Mouse (Mus musculus) right cerebral cortex, adult 18-20 months (tissue): ENCODE measurements around the gene Ccl25.

Source experiments
- DNase-seq: peaks from one replicate; pipeline ENCODE4 v3.0.0; 2022; ENCODE audit warnings: mixed read lengths

The Ccl25 gene

DNA sequence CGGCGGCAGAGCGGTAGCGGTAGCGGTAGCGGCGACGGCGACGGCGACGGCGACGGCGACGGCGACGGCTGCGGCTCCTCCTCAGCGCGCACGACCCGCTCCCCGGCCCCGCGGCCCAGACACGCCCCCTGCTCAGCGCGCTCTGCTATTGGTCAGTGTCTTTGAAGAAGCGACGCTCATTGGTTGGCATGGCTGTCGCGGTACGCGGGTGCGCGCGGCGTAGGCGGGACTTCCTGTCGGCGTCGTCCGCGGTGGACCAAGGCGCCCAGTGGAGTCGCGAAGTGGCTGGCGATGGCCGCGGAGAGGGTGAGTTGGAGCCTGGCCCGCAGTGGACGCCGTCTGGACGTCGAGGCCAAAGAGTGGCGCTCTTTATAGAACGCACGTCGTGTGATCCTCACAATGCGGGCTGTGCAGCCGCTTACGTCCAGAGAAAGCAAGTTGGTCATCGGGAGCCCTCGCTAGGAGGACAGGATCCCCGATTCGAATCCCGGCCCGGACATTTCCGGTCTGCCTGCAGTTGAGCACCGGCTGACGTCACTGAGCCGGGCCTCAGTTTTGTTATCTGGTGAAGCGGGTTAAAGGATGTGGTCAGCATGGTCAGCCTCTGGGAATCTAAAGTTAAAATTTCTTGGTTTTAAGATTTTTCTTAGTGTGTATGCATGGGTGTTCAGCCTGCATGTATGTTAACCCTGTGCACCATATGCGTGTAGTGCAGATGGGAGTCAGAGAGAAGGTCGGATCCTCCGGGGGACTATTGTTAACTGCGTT, at the start of gene Ccl25, which contains the start of gene Elavl1:
Gene Ccl25 (plus strand): TSS at position 228 of the 768 bp plus-strand sequence.
Gene Elavl1 (minus strand): TSS at position 431 of the 768 bp plus-strand sequence.
- DNase-seq = peak; percentile 98

DNA sequence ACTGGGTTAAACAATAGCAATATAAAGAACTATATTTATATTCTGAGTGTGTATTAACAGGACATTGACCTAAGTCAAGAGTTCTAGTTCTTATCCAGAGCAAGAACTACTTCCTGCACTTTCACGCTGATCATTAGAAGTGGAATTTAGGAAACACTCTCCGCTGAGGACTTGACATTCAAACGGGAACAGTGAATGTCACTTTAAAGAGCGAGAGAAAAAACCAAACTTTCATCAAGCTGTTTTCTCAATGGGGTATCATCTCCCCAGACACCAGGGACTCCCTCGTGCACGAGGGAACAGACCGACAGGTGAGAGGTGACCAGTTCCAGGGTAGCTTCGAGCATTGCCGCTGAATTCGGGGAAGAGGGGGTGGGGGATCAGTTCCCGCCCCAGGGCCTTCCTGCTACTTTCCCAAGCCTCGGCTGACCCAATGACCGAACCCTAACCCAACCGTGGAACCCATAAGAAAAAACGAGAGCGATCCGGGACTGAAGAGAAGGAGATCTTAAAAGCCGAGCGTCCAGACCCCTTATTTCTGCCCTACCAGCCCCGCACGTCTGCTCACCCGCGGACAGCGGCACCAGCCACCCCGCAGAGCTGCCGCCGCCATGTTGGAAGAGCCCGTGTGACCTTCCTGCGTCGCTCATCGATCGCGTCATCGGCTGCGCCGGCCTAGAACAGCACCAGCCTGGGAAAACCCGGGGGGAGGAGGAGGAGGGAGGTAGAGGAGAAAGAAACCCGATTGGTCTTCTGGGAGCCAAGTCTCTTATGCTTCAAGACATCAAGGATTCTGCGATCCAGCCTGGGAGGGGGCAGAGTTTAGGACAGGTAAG, 49.5 kb upstream of the Ccl25 start, which contains the start of gene Timm44:
Gene Timm44 (minus strand): TSS at position 639 of the 836 bp plus-strand sequence.
- peak; percentile 98 for DNase-seq

GRCm38 (mm10) chr8:4276111-4276465, 48.9 kb upstream of the Ccl25 start:
- DNase-seq = no peak

- no peak for DNase-seq
Observed at GRCm38 (mm10) chr8:4292738-4293137, 32.3 kb upstream of the Ccl25 start.

DNA sequence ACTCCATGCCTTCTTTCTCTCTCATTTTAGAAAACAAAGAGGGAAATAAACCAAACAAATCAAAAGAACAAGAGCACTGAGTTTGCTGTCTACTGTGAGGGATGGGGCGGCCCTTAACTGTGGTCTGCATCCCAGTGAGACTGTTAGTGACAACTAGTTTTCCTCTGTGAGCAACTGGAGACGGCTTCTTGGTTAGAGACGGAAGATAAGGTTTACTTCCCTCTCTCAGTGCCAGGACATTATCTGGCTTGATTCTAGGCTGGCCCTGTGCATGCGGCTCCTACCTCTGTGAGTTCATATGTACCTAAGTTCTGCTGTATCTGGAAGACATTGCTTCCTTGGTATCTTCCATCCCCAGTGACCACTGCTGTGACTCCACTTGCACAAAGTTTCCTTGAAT, 27.2 kb upstream of the Ccl25 start:
- no peak for DNase-seq

- DNase-seq = no peak
Observed at GRCm38 (mm10) chr8:4304124-4304547, 20.9 kb upstream of the Ccl25 start.

DNA sequence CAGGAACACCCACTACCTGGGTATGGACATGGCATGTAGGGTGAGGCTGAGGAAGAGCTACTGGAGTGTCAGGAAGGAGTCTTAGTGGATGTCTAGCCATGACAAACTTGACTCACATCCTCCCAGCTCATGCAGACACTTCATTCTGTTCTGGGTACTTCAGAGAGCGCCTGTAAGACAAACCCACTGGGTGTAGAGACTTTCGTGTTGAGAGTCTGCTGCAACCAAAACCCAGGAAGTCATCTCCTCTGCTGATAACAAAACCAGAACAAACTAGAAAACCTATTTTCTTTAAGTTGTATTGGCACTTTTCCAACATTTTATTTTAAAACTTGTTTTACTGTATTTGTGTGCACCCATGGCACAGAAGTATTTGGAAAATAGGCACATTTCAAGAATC, 19.2 kb upstream of the Ccl25 start:
- no peak for DNase-seq

DNA sequence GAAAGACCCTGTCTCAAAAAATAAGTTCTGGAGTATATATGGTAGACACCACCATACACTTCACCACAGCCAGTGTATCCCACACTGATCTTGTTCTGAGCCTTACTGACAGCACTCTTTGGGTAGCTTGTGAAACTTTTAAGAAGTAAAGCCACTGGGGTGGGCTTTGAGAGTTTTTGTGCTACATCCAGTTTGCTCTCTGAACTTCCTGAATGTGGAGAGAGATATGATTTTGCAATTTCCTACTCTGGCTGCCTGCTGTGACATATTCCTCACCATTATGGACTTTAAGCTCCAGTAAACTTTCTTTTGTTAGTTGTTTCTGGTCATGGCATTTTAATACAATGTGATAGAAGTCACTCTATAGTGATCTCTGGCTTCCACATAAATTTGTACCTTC, 12.9 kb upstream of the Ccl25 start:
- no peak for DNase-seq

- no peak for DNase-seq
Observed at GRCm38 (mm10) chr8:4313254-4314124, 11.5 kb upstream of the Ccl25 start.

DNA sequence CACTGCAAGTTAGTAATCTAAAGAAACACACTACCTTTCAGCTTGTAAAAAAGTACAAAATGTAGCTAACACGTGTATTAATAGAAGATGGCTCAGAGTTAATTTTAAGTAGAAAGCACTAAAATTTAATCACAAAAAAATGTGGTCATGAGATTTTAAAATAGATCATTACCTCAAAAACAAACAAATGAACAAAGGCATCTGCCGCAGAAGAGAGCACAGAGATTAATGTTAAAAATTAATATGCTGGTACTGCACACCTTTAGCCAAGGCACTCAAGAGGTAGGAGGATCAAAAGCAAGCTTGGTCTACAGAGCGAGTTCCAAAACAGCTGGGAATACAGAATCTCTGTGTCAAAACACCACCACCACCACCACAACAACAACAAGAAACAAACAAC, 10.2 kb upstream of the Ccl25 start:
- DNase-seq = no peak

- DNase-seq = no peak
Observed at GRCm38 (mm10) chr8:4318124-4318523, 6.9 kb upstream of the Ccl25 start.

- no peak for DNase-seq
Observed at GRCm38 (mm10) chr8:4318796-4319572, 6.0 kb upstream of the Ccl25 start.

- no peak for DNase-seq
Observed at GRCm38 (mm10) chr8:4319573-4319872, 5.5 kb upstream of the Ccl25 start.

DNA sequence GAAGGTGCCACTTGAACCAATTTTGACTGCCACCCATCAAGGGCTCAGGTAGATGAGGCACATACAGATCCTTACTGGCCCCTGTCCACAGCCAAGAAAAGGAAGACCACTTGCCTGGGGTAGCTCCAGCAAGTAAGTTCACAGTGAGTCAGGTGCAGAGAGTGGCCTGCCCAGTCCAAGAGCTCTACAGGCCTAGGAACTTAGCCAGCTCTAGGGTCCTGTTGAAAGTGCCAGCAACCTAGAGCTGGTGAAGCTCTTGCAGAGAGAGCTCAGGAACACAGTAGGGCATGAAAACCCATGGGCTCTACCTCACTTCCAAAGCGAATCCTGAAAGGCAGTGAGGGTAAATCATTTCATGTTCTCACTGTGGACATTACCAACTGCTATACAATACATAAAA, 4.6 kb upstream of the Ccl25 start:
- no peak for DNase-seq

GRCm38 (mm10) chr8:4321031-4321430, 4.0 kb upstream of the Ccl25 start:
- DNase-seq = no peak

GRCm38 (mm10) chr8:4322470-4322869, 2.5 kb upstream of the Ccl25 start:
- peak; percentile 79 for DNase-seq

DNA sequence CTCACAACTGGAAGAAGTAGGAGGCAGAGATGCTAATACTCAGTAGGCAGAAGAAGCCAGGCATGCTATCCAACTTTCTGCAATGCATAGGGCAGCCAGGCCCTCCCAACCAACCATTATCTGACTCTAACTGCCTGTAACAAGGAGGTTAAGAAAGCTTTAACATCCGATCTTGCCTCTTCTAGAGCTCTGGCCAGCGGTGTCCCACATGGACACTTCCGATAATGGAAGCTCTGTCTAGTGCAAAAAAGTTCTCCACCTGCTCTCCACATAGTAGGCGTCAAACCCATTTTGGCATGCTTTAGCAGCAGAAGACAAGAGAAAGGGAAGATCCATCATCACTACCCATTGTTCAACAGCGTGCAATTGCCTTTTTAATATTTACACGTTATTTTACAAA, 1.1 kb upstream of the Ccl25 start:
- no peak for DNase-seq

DNA sequence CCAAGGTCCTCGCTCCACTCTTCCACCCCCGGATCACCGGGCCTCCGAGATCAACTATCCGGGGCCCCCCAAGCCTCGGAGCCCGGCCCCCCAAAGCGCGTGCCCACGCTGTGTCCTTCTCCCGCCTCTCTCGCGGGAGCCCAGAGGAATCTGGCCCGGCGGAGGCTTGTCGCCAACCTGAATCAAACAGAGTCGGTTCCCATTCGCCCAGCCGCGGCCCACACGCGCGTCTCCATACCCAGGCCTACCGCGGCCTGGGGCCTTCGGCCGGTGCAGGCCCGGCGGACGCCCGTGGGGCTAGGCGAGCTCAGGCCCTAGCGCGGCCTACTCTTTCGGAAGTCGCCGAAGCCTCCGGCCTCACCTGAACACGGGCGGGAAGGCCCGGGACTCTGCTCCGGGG, 485 bp upstream of the Ccl25 start:
- DNase-seq = no peak

- no peak for DNase-seq
Observed at GRCm38 (mm10) chr8:4325751-4326036, 684 bp downstream of the Ccl25 start.

DNA sequence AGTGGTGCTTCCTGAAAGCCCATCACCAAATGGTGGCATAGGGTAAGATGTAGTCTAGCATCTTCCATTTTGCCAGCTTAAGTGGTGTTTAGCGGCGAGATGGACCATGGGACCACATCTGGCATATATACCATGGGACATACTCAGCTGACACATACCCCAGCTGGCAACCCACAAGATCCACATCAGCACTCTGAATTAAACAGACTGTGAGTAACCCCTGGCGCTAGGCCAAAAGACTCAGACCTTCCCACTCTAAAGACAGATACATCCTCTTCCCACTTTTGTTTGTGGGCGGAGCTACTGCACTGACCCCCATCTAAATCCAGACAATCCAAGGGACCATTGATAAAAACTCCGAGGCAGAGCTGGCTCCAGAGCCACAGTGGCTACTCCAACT, 4.0 kb downstream of the Ccl25 start:
- no peak for DNase-seq

GRCm38 (mm10) chr8:4333966-4334365, 9.0 kb downstream of the Ccl25 start:
- no peak for DNase-seq

DNA sequence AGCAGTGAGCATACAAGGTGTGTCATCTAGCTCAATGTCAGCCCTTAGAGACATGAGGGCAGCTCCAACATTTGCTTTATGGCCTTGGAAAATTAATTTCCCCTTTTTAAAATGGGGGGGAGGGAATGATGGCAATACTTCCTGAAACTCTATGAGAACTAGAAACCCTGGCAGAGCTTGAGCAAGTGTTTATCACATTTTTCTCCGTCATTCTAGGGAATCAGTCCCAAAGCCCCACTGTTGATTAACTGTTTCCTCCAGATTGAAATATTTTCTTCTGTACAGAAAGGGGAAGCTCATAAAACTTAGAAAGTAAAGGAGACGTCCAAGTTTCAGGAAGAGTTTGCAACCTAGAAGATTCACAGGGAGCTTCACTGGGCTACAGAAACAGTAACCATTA, 10.7 kb downstream of the Ccl25 start:
- DNase-seq = no peak

DNA sequence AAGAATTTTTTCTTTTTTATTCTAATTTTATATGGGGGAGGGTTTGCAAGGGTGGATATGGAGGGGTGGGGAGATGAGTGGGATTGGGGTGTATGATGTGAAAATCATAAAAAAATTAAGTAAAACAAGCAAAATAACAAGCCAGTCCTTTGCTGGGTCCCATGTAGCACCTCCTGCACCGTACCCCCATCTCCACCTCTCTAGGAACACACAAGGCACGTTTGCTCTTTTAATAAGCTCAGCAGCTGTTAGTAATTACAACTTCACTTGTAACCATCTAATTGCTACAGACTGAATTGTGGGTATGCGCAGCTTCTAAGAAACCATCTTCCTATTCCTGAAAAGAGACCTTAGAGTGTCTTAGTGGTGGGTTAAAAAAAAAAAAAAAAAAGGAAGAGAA, 15.2 kb downstream of the Ccl25 start:
- DNase-seq = no peak
